Mouse (Mus musculus) forebrain, postnatal 0 days (tissue): ENCODE measurements at regions not wholly inside any gene's neighbourhood (a gene's known extent, or its start where the extent isn't known, plus 50 kb on each side); places are given as distances from the start of the nearest gene placed in this dataset.

Source experiments
- ATAC-seq: fragments of 200-750 bp; cut with Nextera tagmentation; 2 replicates; pipeline ENCODE4 v1.8.0; 2017; ENCODE audit warnings: mild to moderate bottlenecking, moderate library complexity
- DNase-seq: peaks from one replicate; pipeline ENCODE4 v3.0.0-alpha.2; 2015
- H3K27ac ChIP-seq: fragments of 300-500 bp; sonication (generic); 2 replicates; pipeline ENCODE4 v1.5.1; 2014; ENCODE audit warnings: low read depth, mild to moderate bottlenecking, antibody characterized with exemption, low read length, moderate library complexity, mixed read lengths
- H3K27me3 ChIP-seq: fragments of 300-500 bp; sonication (generic); 2 replicates; pipeline ENCODE4 v1.6.1; 2014; ENCODE audit warnings: mild to moderate bottlenecking, low read length, mixed read lengths; ENCODE audit not compliant: insufficient read depth
- H3K36me3 ChIP-seq: fragments of 300-500 bp; sonication (generic); 2 replicates; pipeline ENCODE4 v1.6.1; 2014; ENCODE audit warnings: mild to moderate bottlenecking, moderate library complexity; ENCODE audit not compliant: insufficient read depth
- H3K4me1 ChIP-seq: fragments of 300-500 bp; sonication (generic); 2 replicates; pipeline ENCODE4 v1.6.1; 2014; ENCODE audit warnings: antibody characterized with exemption; ENCODE audit not compliant: insufficient read depth
- H3K4me2 ChIP-seq: fragments of 300-500 bp; sonication (generic); 2 replicates; pipeline ENCODE4 v1.6.1; 2014; ENCODE audit warnings: low read depth, mild to moderate bottlenecking, moderate library complexity
- H3K4me3 ChIP-seq: fragments of 300-500 bp; sonication (generic); 2 replicates; pipeline ENCODE4 v1.5.1; 2014; ENCODE audit warnings: low read depth, low read length, mixed read lengths
- H3K9ac ChIP-seq: fragments of 300-500 bp; sonication (generic); 2 replicates; pipeline ENCODE4 v1.6.1; 2014; ENCODE audit warnings: mild to moderate bottlenecking
- H3K9me3 ChIP-seq: fragments of 300-500 bp; sonication (generic); 2 replicates; pipeline ENCODE4 v1.6.1; 2016; ENCODE audit warnings: low read length
- CTCF ChIP-seq: sonication (generic); IDR thresholded peaks from 2 replicates; pipeline ENCODE4 v1.5.1; 2016; ENCODE audit warnings: antibody characterized with exemption, control low read depth, low read depth
- WGBS: fragments of 180-500 bp; shearing (Covaris S2); extraction: QIAGEN DNeasy Blood & Tissue Kit; methylation state at CpG from one replicate; pipeline ENCODE4 v1.1.7; 2014; 5-methylcytosine and 5-hydroxymethylcytosine counted together

DNA sequence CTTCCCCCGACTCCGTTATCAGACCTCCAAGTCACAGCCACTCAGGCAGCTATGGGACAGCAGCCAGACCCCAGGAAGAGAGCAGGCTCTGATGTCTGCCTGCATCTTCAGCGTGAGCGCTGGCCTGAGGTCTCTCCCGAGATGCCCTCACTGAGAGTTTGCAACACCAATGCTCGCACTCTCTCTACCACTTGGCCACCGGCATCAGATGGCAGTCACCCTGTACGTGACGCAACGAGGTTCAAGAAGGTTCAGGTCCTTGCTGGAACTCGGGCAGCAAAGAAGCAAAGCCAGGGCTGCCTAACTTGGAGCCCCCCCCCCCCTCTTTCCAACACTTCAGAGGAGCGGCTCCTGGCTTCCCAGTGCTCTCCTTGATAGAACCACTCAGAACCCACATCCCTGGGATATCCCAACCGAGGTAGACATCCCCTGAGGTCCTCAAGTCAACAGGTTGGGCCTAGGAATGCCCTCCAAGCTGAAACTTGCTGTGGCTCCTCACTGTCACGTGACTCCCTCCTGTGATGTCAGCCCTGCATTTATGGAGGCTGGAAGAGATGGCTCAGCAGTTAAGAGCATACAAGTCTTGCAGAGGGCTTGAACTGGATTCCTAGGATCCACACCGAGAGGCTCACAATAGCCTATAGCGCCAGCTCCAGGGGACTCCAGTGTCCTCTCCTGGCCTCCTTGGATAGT lies 91.9 kb downstream of the Vegfa start:
- TF ChIP-seq CTCF, result no peak
- no peak overlapping the region for H3K27ac ChIP-seq
- no peak overlapping the region for H3K4me2 ChIP-seq
- no peak overlapping the region for H3K9ac ChIP-seq
- DNase-seq (no peak), ATAC-seq (no peak)
- H3K4me1 ChIP-seq, result no peaks in the 10 kb centered on the region
- no peaks in the 10 kb centered on the region for H3K9me3 ChIP-seq
- no peaks in the 10 kb centered on the region for H3K36me3 ChIP-seq
- 92% methylated on average over 16 of the region's 16 CpGs for WGBS
- no peaks in the 10 kb centered on the region for H3K27me3 ChIP-seq
- no peak overlapping the region for H3K4me3 ChIP-seq

DNA sequence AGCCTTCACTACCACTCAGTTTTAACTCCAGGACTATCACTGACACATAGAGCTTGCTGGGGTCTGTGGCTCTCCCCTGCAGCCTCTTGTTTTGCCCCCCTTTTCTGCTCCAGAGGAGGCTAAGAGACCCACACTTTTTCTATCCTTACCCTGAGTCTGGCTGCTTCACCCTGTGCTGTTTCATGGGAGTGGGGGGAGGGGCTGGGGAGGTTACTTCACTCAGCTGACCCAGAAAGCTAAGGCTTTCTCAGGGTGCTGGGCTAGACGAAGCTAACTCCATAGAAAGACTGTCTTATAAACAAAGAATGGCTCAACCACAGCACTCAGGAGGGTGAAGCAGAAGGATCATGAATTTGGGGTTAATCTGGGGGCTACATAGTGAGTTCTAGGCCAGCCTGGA lies 93.9 kb downstream of the Vegfa start:
- Histone ChIP-seq H3K36me3 (no peaks in the 10 kb centered on the region), H3K4me3 (no peak overlapping the region), H3K27me3 (no peaks in the 10 kb centered on the region), H3K9ac (no peak overlapping the region), H3K4me2 (no peak overlapping the region), H3K9me3 (no peaks in the 10 kb centered on the region), H3K4me1 (no peaks in the 10 kb centered on the region), H3K27ac (no peak overlapping the region)
- DNase-seq (no peak), ATAC-seq (no peak)
- WGBS, result 37% methylated on average over 1 of the region's 1 CpGs
- TF ChIP-seq CTCF, result no peak

DNA sequence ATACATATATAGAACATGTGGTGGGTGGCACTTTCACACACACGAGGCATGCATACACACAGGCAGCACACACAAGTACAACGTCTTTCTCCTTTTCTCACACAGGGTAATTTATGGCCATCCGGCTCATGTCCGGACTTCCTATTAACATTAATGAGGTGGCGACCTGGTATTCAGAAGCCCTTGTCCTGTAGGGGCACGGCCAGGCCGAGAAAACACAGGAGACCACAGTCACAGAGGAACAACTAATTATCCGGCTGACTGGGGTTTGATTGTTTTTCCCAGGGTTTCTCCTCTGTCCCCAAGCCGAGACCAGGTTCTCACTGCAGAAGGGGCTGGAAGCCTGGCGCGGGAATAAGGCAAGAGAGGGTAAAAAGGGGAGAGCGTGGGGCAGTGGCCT lies 95.6 kb downstream of the Vegfa start:
- H3K4me2 ChIP-seq, result no peak overlapping the region
- H3K9ac ChIP-seq, result no peak overlapping the region
- ATAC-seq, result no peak
- 23% methylated on average over 12 of the region's 12 CpGs for WGBS
- no peak overlapping the region for H3K4me3 ChIP-seq
- no peak for DNase-seq
- no peaks in the 10 kb centered on the region for H3K27me3 ChIP-seq
- no peak overlapping the region for H3K27ac ChIP-seq
- no peaks in the 10 kb centered on the region for H3K4me1 ChIP-seq
- no peak for TF ChIP-seq CTCF
- no peaks in the 10 kb centered on the region for H3K36me3 ChIP-seq
- no peaks in the 10 kb centered on the region for H3K9me3 ChIP-seq

DNA sequence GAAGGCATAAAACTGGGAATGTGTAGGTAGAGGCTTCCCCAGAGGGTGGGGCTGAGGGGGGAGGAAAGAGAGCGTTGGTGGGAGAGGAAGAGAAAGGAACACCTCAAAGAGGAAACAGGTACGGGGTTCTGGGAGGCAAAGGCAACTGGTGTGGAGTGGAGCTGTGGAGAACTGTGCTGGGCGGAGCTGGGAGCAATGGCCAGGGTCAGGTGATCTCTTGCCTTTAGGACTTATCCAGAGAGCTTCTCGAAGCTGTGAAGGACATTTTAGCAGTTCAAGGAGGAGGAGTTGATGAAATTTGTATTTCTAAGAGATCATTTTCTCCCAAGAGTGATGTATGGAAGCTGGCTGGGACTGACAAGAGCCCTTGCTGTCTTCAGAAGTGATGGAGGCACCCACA lies 96.9 kb downstream of the Vegfa start:
- Histone ChIP-seq H3K27me3 (no peaks in the 10 kb centered on the region), H3K4me3 (no peak overlapping the region), H3K9me3 (no peaks in the 10 kb centered on the region), H3K9ac (no peak overlapping the region), H3K36me3 (no peaks in the 10 kb centered on the region), H3K4me2 (no peak overlapping the region), H3K4me1 (no peaks in the 10 kb centered on the region), H3K27ac (no peak overlapping the region)
- DNase-seq (no peak), ATAC-seq (no peak)
- TF ChIP-seq CTCF, result no peak
- 89% methylated on average over 4 of the region's 4 CpGs for WGBS

DNA sequence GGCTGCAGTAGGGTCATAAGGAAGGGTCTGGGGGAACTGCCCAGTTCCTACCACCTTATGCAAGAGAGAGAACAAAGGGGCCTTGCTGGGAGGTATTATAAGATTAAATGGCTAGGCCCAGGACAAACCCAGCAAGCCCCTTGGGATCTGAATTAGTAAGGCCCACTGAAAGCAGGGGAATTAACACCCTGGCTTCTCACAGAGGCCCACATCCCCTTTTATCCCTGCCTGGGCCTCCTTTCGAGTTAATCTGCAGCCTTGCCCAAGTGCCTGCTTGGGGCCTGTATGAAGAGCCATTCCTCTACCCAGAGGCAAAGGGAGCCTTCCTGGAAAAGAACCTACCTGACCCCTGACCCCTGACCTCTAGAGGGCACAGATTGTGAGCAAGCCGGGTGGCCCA lies 98.2 kb downstream of the Vegfa start:
- DNase-seq, result no peak
- H3K9ac ChIP-seq, result no peak overlapping the region
- H3K4me1 ChIP-seq, result no peaks in the 10 kb centered on the region
- H3K9me3 ChIP-seq, result no peaks in the 10 kb centered on the region
- H3K27me3 ChIP-seq, result no peaks in the 10 kb centered on the region
- no peak overlapping the region for H3K4me3 ChIP-seq
- 7% methylated on average over 2 of the region's 2 CpGs for WGBS
- no peak for TF ChIP-seq CTCF
- H3K36me3 ChIP-seq, result no peaks in the 10 kb centered on the region
- ATAC-seq, result no peak
- no peak overlapping the region for H3K27ac ChIP-seq
- H3K4me2 ChIP-seq, result no peak overlapping the region

DNA sequence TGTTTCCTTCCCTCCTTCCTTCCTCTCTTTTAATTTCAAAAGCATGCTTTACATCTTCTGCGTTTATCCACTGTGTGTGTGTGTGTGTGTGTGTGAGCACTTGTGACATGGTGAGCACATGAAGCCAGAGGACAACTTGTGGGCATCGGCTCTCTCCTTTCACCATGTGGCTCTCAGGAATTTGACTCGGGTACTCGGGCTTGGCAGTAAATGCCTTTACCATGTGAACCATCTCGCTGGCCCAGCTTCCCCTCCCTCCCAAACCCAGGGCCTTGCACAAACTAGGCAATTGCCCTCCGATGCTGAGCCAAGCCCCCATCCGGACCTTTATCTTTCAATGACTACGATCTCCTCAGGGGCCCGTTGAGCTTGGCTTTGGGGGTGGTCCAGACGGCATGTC lies 99.1 kb downstream of the Vegfa start:
- Histone ChIP-seq H3K4me3 (no peak overlapping the region), H3K4me1 (no peaks in the 10 kb centered on the region), H3K9me3 (no peaks in the 10 kb centered on the region), H3K9ac (no peak overlapping the region), H3K27me3 (no peaks in the 10 kb centered on the region), H3K27ac (no peak overlapping the region), H3K36me3 (no peaks in the 10 kb centered on the region), H3K4me2 (no peak overlapping the region)
- 28% methylated on average over 10 of the region's 10 CpGs for WGBS
- DNase-seq (no peak), ATAC-seq (no peak)
- TF ChIP-seq CTCF, result no peak

DNA sequence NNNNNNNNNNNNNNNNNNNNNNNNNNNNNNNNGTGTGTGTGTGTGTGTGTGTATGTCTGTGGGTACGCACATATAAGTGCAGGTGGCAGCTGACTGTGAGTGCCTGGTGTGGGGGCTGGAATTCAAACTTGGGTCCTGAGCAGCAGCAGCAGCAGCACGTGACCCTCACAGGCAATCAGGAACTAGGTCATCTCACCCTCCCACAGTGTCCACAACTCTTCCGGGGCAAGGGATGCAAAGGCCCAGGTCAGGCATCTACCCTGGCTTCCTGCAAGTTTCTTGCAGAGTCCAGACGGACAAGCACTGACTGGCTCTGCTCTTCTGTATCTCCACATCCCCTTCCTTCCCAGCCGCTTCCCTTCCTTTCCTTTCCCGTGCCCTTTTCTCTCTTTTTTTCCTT lies 99.6 kb downstream of the Vegfa start:
- H3K4me1 ChIP-seq, result no peaks in the 10 kb centered on the region
- H3K9ac ChIP-seq, result no peak overlapping the region
- H3K9me3 ChIP-seq, result no peaks in the 10 kb centered on the region
- no peaks in the 10 kb centered on the region for H3K27me3 ChIP-seq
- ATAC-seq (no peak), DNase-seq (no peak)
- no peak overlapping the region for H3K4me3 ChIP-seq
- 63% methylated on average over 6 of the region's 6 CpGs for WGBS
- no peak overlapping the region for H3K4me2 ChIP-seq
- no peak overlapping the region for H3K27ac ChIP-seq
- TF ChIP-seq CTCF, result no peak
- no peaks in the 10 kb centered on the region for H3K36me3 ChIP-seq
